Mouse (Mus musculus): ENCODE measurements at regions not wholly inside any gene's neighbourhood (a gene's known extent, or its start where the extent isn't known, plus 50 kb on each side); places are given as distances from the start of the nearest gene placed in this dataset.
A peak's percentile ranks its signal among the peaks of the same experiment; 100 is the strongest.

DNA sequence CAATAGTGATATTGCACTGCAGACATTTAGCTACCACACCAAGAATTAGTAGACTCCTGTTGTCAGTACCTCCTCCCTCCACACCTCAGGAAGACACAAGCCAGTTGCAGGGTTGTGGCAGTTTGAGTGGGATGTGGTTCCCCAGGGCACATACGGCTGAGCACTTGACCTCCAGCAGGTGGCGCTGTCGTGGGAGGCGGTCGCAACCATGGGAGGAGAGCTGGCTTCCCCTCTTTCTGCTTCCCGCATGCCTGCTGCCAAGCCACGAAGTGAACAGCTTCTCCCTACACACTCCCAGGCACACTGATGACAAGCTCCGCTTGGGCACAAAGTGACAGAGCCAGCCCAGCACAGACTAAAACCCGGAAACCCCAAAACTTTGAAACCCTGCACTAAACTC is 73.2 kb upstream of the Kctd3 start:
- TF ChIP-seq CTCF (IDR thresholded peaks at IDR 0.05; ENCODE audit: control insufficient read depth, insufficient read depth, insufficient replicate concordance, low read depth, low read length) (peak; percentile 96), POLR2A (IDR thresholded peaks at IDR 0.05; ENCODE audit: control insufficient read depth, low read depth, low read length) (0 out of 2 replicates have a peak, but pooled peaks have one; percentile 22)

All from testis, adult 2 months (tissue).